Mouse (Mus musculus): Measurements from ENCODE around the gene Vps29. TPM values are rescaled to one million over a fixed set of nuclear protein-coding genes. Genes with fewer than 3 reads are reported as not detected.

Gene Vps29
- polyA plus RNA-seq, 1 experiment from 2014 or later, result 249 TPM

DNA sequence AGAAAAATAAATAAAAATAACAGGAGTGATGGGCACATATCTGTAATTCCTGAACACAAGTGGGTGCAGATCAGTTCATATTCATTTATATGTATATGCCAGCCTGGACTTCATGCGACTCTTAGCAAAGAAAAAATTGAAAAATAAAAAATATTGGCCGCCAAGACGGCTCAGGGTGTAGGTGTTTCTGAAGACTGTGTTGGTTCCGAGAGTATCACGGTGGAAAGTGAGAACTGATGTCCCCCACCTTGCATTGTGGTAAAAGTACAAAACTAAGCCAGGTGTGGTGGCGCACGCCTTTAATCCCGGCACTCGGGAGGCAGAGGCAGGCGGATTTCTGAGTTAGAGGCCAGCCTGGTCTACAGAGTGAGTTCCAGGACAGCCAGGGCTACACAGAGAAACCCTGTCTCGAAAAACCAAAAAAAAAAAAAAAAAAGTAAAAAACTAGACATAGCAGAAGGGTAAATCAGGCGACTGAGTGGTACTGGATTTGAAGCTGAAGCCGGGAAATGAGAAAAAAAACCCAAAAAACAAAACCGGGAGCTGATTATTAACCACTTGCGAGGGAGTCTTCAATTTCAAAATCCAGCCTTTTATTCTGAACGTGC lies 37.1 kb downstream of the Vps29 start:
- Histone ChIP-seq H3K4me2 (ENCODE audit: low read length) (peak overlapping the region; percentile 37; the same call in 1 of the 2 replicates), H3K27me3 (ENCODE audit: control insufficient read depth, insufficient read depth, low read length) (no peaks in the 10 kb centered on the region), H3K4me3 (ENCODE audit: control insufficient read depth in 1 of 2, insufficient read depth in 1 of 2, low read depth in 1 of 2, low read length in 2 of 2) (peak overlapping the region in 1 of 2 experiments; percentile 94; a peak in 2 of 4 replicates), H3K9me3 (ENCODE audit: control insufficient read depth, low read length) (no peaks in the 10 kb centered on the region), H3K9ac (ENCODE audit: low read length) (no peak overlapping the region), H3K36me3 (ENCODE audit: control insufficient read depth, insufficient read depth, low read length) (0 out of 2 replicates have a peak, but pooled peaks cover 2% of the 10 kb centered on the region), H3K4me1 (ENCODE audit: control insufficient read depth in 2 of 2, insufficient read depth in 2 of 2, low read length in 2 of 2) (peaks cover 2 to 11% of the 10 kb centered on the region in 2 experiments; a peak in 3 of 4 replicates), H3K27ac (replicated peaks in 1 of 2; ENCODE audit: control insufficient read depth in 1 of 2, insufficient read depth in 1 of 2, low read depth in 2 of 2, low read length in 2 of 2) (no peak overlapping the region)
- WGBS, result 52% methylated on average over 15 of the region's 16 CpGs
- no peak for ATAC-seq (ENCODE audit: insufficient number of reproducible peaks, insufficient read depth, low FRiP score, low read depth)

DNA sequence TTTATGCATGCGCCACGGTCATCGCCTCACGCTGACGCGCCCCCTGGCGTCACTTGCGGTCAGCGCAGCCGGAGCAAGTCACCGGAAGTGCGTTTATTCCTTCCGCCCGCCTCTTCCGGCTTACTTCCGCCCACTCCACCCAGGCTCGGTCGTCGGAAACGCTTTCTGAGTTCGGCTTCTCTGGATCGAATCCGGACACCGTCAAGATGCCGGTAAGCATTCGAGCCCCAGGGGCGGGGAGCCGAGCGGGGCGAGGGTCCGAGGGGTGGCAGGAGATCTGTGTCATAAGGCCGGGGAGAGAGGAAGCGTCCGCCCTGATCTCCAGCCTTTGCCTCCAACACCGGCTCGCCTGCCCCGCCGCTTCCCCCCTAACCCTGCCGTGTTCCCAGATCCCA lies 37.6 kb downstream of the Vps29 start, which contains the start of gene Arpc3:
TSS of gene Arpc3 (plus strand) at position 93 of the 395 bp plus-strand sequence.
- peak; percentile 84 for ATAC-seq (ENCODE audit: insufficient number of reproducible peaks, insufficient read depth, low FRiP score, low read depth)
- H3K4me3 ChIP-seq (ENCODE audit: control insufficient read depth in 1 of 2, insufficient read depth in 1 of 2, low read depth in 1 of 2, low read length in 2 of 2), result peak within 1 kb of the TSS; percentile 94 to 97
- H3K27ac ChIP-seq (replicated peaks in 1 of 2; ENCODE audit: control insufficient read depth in 1 of 2, insufficient read depth in 1 of 2, low read depth in 2 of 2, low read length in 2 of 2), result peak within 1 kb of the TSS; percentile 63 to 67
- no peaks in the 10 kb centered on the region for H3K27me3 ChIP-seq (ENCODE audit: control insufficient read depth, insufficient read depth, low read length)
- no peaks in the 10 kb centered on the region for H3K9me3 ChIP-seq (ENCODE audit: control insufficient read depth, low read length)
- peaks cover 5% of the 10 kb centered on the region; the same call in 1 of the 2 replicates for H3K36me3 ChIP-seq (ENCODE audit: control insufficient read depth, insufficient read depth, low read length)
- peak within 1 kb of the TSS; percentile 93 for H3K9ac ChIP-seq (ENCODE audit: low read length)
- peaks cover 2 to 11% of the 10 kb centered on the region in 2 experiments; a peak in 3 of 4 replicates for H3K4me1 ChIP-seq (ENCODE audit: control insufficient read depth in 2 of 2, insufficient read depth in 2 of 2, low read length in 2 of 2)
- peak within 1 kb of the TSS; percentile 80 for H3K4me2 ChIP-seq (ENCODE audit: low read length)
- WGBS, result under 1% methylated on average over 39 of the region's 39 CpGs

DNA sequence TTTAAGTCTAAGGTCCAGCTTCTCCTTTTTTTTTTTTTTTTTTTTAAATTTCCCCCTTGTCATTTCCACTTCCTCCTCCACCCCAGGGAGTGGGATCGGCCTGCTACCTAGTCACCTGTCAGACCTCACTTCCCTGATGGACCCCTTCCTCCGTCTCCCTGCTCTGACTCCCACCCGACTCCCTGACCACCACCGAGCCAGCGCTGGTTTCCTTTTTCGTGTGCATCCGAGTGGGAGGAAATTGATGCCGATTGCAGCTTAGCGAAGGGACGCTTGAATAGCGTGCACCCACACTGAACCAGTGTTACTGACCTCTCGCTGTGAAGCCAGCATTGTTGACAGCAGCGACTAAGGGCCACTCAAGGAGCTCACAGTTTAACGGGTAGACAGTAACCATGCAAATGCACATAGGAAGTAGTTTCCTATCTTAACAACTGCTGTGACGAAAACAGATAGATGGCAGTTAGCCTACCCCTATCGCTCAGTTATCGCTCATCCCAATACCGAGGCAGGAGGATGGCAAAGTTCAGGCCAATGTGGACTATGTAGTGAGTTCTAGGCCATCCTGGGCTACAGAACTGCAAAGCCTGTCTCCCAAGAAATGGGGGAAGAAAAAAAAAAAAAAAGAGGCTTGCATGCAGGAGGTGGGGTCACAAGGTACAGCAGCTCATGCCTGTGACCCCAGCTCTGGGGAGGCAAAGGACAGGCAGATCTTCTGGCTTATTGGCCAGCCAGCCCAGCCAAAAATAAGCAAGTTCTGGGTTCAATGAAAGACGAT lies 38.2 kb downstream of the Vps29 start:
- 9% methylated on average over 19 of the region's 19 CpGs for WGBS
- peak overlapping the region; percentile 63 to 67 for H3K27ac ChIP-seq (replicated peaks in 1 of 2; ENCODE audit: control insufficient read depth in 1 of 2, insufficient read depth in 1 of 2, low read depth in 2 of 2, low read length in 2 of 2)
- H3K9me3 ChIP-seq (ENCODE audit: control insufficient read depth, low read length), result no peaks in the 10 kb centered on the region
- H3K27me3 ChIP-seq (ENCODE audit: control insufficient read depth, insufficient read depth, low read length), result no peaks in the 10 kb centered on the region
- H3K4me1 ChIP-seq (ENCODE audit: control insufficient read depth in 2 of 2, insufficient read depth in 2 of 2, low read length in 2 of 2), result peaks cover 2 to 11% of the 10 kb centered on the region in 2 experiments; a peak in 3 of 4 replicates
- H3K36me3 ChIP-seq (ENCODE audit: control insufficient read depth, insufficient read depth, low read length), result peaks cover 11% of the 10 kb centered on the region
- H3K4me2 ChIP-seq (ENCODE audit: low read length), result peak overlapping the region; percentile 80
- ATAC-seq (ENCODE audit: insufficient number of reproducible peaks, insufficient read depth, low FRiP score, low read depth), result no peak
- peak overlapping the region; percentile 94 to 97 for H3K4me3 ChIP-seq (ENCODE audit: control insufficient read depth in 1 of 2, insufficient read depth in 1 of 2, low read depth in 1 of 2, low read length in 2 of 2)
- peak overlapping the region; percentile 93 for H3K9ac ChIP-seq (ENCODE audit: low read length)

DNA sequence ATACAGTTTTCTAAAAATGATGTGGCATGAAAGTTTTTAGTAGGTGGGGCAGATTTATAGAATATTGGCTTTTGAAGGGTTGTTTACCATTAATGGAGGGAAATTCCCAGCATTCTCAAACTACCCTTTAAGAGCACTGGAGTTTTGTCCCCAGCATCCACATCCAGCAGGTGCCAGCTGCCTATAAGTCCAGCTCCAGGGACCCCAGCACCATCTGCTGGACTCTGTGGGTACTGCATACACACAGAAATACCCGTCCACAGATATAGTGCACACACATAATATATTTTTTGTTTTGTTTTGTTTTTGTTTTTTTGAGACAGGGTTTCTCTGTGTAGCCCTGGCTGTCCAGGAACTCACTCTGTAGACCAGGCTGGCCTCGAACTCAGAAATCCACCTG lies 39.7 kb downstream of the Vps29 start:
- no peak overlapping the region for H3K4me2 ChIP-seq (ENCODE audit: low read length)
- 64% methylated on average over 2 of the region's 2 CpGs for WGBS
- H3K9ac ChIP-seq (ENCODE audit: low read length), result no peak overlapping the region
- peaks cover 15% of the 10 kb centered on the region for H3K36me3 ChIP-seq (ENCODE audit: control insufficient read depth, insufficient read depth, low read length)
- no peak overlapping the region for H3K4me3 ChIP-seq (ENCODE audit: control insufficient read depth in 1 of 2, insufficient read depth in 1 of 2, low read depth in 1 of 2, low read length in 2 of 2)
- no peaks in the 10 kb centered on the region for H3K9me3 ChIP-seq (ENCODE audit: control insufficient read depth, low read length)
- H3K27ac ChIP-seq (replicated peaks in 1 of 2; ENCODE audit: control insufficient read depth in 1 of 2, insufficient read depth in 1 of 2, low read depth in 2 of 2, low read length in 2 of 2), result no peak overlapping the region
- no peaks in the 10 kb centered on the region for H3K27me3 ChIP-seq (ENCODE audit: control insufficient read depth, insufficient read depth, low read length)
- ATAC-seq (ENCODE audit: insufficient number of reproducible peaks, insufficient read depth, low FRiP score, low read depth), result no peak
- H3K4me1 ChIP-seq (ENCODE audit: control insufficient read depth in 2 of 2, insufficient read depth in 2 of 2, low read length in 2 of 2), result peaks cover 2 to 18% of the 10 kb centered on the region in 2 experiments; a peak in 3 of 4 replicates

DNA sequence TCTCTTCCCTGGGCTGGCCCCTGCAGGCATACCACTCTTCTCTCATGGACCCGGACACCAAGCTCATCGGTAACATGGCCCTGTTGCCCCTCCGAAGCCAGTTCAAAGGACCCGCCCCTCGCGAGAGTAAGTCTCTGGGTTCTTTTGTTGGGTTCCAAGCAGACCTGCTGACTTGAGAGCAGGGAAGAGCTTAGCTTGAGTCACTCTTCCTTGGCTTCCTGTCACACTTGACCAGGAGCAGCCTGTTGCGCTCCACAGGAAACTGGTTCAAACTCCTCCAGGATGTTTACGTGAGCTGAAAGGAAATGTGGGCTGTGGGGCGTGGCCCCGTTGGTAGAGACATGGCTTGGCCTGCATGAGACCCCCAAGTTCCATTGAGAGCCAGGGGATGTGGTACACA lies 42.6 kb downstream of the Vps29 start:
- H3K4me3 ChIP-seq (ENCODE audit: control insufficient read depth in 1 of 2, insufficient read depth in 1 of 2, low read depth in 1 of 2, low read length in 2 of 2), result no peak overlapping the region

DNA sequence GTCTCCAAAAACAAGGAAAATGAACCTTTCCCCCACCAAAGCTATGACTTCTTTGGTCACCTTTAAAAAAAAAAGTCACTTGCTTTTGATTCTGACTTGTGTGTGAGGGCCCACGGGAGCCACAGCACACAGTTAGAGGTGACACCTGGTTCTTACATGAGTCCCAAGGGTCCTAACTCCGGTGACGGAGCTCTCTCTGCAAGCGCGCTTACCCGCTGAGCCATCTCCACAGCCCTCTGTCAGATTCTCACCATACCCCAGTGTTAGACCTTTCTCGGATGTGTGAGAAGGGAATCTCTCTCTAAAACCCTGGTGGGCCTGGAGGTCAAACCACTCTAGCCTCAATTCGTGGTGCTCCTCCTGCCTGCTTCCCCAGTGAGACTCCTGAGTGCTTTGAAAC lies 43.3 kb downstream of the Vps29 start:
- H3K36me3 ChIP-seq (ENCODE audit: control insufficient read depth, insufficient read depth, low read length), result peaks cover 39% of the 10 kb centered on the region
- no peaks in the 10 kb centered on the region for H3K27me3 ChIP-seq (ENCODE audit: control insufficient read depth, insufficient read depth, low read length)
- peaks cover 9 to 26% of the 10 kb centered on the region in 2 experiments; a peak in 3 of 4 replicates for H3K4me1 ChIP-seq (ENCODE audit: control insufficient read depth in 2 of 2, insufficient read depth in 2 of 2, low read length in 2 of 2)
- no peaks in the 10 kb centered on the region for H3K9me3 ChIP-seq (ENCODE audit: control insufficient read depth, low read length)
- no peak for ATAC-seq (ENCODE audit: insufficient number of reproducible peaks, insufficient read depth, low FRiP score, low read depth)
- H3K4me2 ChIP-seq (ENCODE audit: low read length), result no peak overlapping the region
- no peak overlapping the region for H3K4me3 ChIP-seq (ENCODE audit: control insufficient read depth in 1 of 2, insufficient read depth in 1 of 2, low read depth in 1 of 2, low read length in 2 of 2)
- 90% methylated on average over 8 of the region's 8 CpGs for WGBS
- H3K27ac ChIP-seq (replicated peaks in 1 of 2; ENCODE audit: control insufficient read depth in 1 of 2, insufficient read depth in 1 of 2, low read depth in 2 of 2, low read length in 2 of 2), result peak overlapping the region; percentile 15 to 29; a peak in 2 of 4 replicates
- H3K9ac ChIP-seq (ENCODE audit: low read length), result no peak overlapping the region

More for the DNA sequence above, 42.6 kb downstream of the Vps29 start:
- WGBS, result 67% methylated on average over 10 of the region's 10 CpGs
- peak; percentile 41; the same call in 1 of the 2 replicates for ATAC-seq (ENCODE audit: insufficient number of reproducible peaks, insufficient read depth, low FRiP score, low read depth)
- Histone ChIP-seq H3K4me2 (ENCODE audit: low read length) (no peak overlapping the region), H3K9ac (ENCODE audit: low read length) (no peak overlapping the region), H3K9me3 (ENCODE audit: control insufficient read depth, low read length) (no peaks in the 10 kb centered on the region), H3K36me3 (ENCODE audit: control insufficient read depth, insufficient read depth, low read length) (peaks cover 32% of the 10 kb centered on the region), H3K4me1 (ENCODE audit: control insufficient read depth in 2 of 2, insufficient read depth in 2 of 2, low read length in 2 of 2) (peaks cover 9 to 25% of the 10 kb centered on the region in 2 experiments; a peak in 3 of 4 replicates), H3K27ac (replicated peaks in 1 of 2; ENCODE audit: control insufficient read depth in 1 of 2, insufficient read depth in 1 of 2, low read depth in 2 of 2, low read length in 2 of 2) (peak overlapping the region; percentile 67 to 70), H3K27me3 (ENCODE audit: control insufficient read depth, insufficient read depth, low read length) (no peaks in the 10 kb centered on the region)

DNA sequence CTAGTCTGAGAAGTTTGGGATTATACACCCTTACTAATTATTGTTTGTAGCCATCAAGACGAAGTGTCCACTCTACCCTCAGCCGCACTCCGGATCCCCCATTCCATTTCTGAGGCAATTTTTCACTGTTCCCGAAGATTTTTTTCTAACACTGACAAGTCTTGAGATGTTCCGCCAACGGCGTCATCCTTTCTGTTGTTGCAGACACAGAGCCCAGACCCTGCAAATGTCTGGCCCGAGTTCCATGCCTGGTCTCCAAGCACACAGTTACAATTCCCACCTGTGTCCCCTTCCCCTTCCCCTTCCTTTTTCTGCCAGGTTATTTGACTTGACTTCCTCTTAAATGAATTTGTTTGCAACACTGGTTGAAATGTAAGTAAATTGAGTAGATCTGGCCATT lies 45.7 kb downstream of the Vps29 start:
- no peak overlapping the region for H3K4me3 ChIP-seq (ENCODE audit: control insufficient read depth in 1 of 2, insufficient read depth in 1 of 2, low read depth in 1 of 2, low read length in 2 of 2)
- H3K4me1 ChIP-seq (ENCODE audit: control insufficient read depth in 2 of 2, insufficient read depth in 2 of 2, low read length in 2 of 2), result peaks cover 6 to 20% of the 10 kb centered on the region in 2 experiments; a peak in 3 of 4 replicates
- WGBS, result 86% methylated on average over 8 of the region's 8 CpGs
- H3K4me2 ChIP-seq (ENCODE audit: low read length), result no peak overlapping the region
- H3K9ac ChIP-seq (ENCODE audit: low read length), result no peak overlapping the region
- H3K27ac ChIP-seq (replicated peaks in 1 of 2; ENCODE audit: control insufficient read depth in 1 of 2, insufficient read depth in 1 of 2, low read depth in 2 of 2, low read length in 2 of 2), result peak overlapping the region; percentile 8 to 10; a peak in 1 of 4 replicates
- H3K36me3 ChIP-seq (ENCODE audit: control insufficient read depth, insufficient read depth, low read length), result peaks cover 61% of the 10 kb centered on the region
- H3K9me3 ChIP-seq (ENCODE audit: control insufficient read depth, low read length), result no peaks in the 10 kb centered on the region
- ATAC-seq (ENCODE audit: insufficient number of reproducible peaks, insufficient read depth, low FRiP score, low read depth), result no peak
- no peaks in the 10 kb centered on the region for H3K27me3 ChIP-seq (ENCODE audit: control insufficient read depth, insufficient read depth, low read length)

Measured in heart, embryonic 14.5 days (tissue).